Mouse (Mus musculus): ENCODE measurements around the gene Rab37.
A peak's percentile ranks its signal among the peaks of the same experiment; 100 is the strongest.

Gene Rab37

DNA sequence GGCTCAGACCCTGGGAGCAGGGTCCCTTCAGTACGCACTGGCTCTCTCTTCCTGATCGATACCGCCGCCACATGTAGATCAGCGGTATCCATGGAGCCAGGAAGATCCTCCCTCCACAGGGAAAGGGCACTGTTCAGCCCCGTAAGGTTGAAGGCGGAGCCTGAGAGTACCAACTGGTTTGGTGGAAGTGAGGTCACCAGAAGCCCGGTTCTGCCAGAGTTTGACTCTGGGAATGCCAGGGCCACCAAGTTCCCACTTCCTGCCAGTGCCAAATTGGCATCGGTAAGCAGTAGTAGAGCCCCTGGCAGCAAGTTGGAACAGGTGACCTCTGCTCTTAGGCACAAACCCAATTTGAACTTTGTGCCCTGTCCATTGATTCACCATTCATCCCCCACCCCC, 73.7 kb downstream of the Rab37 start:
- DNase-seq (ENCODE audit: low read depth, low spot score), result no peak

DNA sequence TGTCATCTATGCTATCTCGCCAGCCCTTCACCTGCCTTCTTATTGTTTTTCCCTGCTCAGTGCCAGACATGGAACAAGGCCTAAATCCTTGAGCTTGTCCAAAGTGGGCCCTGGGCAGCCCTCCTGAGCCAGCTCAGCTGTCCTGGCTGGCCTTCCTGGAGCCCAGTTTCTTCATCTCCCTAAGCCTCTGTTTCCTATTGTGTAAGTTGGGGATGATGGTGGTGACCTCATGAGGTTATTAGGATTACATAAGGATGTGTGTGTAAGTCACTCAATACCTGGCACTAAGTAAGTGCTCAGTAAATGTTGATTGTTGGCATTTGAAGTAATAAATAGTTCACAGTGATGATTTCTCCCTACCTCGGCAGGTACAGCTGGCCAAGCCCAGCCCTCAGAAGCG, 75.5 kb downstream of the Rab37 start:
- DNase-seq (ENCODE audit: low read depth, low spot score), result no peak

DNA sequence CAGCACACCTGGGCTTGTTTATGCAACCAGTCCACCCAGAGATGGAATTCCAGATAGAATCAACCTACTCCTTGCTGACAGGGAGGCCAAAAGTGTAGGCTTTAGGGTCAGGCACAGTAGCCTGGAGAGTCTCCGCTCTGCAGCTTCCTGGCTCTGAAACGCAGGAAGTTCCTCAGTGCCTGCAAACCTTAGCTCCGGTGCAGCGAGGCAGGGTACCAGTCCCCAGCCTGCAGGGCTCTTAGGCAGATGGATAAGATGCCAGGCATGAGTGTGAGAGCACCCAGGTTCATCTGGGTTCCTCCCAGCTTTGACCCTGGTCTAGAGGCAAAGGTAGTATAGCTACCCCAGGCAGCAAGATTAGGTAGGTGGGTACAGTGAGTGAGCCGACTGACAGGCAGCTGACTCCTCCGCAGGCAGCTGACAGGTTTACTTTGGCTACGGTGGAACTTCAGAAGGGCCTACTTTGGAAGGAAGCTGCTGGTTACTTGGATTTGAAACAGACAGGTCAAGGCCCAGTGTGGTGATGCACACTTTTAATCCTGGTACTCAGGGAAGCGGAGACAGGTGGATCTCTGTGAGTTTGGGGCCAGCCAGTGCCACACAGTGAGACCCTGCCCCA, 76.5 kb downstream of the Rab37 start:
- DNase-seq (ENCODE audit: low read depth, low spot score), result no peak

DNA sequence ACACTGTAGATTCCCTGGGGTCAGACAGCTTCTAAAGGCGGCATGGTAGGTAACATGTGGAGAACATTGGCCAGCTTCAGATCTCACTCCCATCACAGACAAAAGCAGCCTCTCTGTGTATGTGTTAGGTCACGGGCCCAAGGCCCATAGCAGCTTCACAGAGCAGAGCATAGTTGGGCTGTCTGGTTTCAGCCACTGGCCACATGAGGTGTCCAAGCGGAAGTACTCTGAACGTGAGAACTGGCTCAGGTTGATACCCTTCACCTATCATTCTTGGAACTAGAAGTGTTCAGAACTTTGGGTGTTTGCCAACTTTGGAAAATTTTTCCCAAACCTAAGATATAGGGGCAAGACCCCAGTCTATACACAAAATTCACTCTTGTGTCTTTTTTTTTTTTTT, 78.2 kb downstream of the Rab37 start:
- DNase-seq (ENCODE audit: low read depth, low spot score), result no peak

DNA sequence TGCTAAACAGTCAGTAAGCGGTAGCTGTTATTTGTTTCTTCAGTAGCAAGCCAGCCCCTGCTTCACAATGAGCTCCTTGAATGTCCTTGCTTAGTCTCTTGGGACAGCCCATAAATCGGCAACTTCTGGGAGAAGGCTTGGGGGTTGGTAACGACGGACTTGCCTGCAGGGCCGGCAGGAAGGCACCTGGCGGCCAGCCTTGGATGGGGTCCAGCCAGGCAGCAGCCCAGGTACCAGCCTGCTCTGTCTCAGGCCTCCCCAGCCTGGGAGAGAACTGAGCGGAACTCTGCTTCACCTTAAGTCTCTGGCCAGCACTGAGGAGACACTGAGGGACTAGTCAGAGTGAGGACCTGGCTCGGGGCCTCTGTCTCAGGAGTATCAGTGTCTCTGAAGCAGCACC, 79.9 kb downstream of the Rab37 start:
- no peak for DNase-seq (ENCODE audit: low read depth, low spot score)

DNA sequence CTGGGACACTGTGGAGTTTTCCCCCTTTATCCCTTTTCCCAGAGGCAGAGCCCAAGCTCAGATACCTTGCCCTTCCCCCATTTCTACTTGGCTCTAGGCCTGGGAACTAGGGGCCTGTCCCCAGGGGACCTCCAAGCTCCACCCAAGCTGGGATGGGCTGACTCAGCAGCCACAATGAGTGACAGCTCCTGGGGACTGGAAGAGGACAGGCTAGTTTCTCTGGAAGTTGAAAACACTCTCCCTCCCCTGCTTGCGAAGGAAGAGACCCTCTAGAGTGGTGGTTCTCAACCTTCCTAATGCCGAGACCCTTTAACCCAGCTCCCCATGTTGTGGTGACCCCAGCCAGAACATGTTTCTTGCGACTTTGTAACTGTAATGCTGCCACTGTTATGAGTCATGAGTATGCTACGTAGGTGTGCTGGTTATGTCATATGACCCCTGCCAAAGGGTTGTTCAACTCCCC, 81.6 kb downstream of the Rab37 start:
- DNase-seq (ENCODE audit: low read depth, low spot score), result no peak

DNA sequence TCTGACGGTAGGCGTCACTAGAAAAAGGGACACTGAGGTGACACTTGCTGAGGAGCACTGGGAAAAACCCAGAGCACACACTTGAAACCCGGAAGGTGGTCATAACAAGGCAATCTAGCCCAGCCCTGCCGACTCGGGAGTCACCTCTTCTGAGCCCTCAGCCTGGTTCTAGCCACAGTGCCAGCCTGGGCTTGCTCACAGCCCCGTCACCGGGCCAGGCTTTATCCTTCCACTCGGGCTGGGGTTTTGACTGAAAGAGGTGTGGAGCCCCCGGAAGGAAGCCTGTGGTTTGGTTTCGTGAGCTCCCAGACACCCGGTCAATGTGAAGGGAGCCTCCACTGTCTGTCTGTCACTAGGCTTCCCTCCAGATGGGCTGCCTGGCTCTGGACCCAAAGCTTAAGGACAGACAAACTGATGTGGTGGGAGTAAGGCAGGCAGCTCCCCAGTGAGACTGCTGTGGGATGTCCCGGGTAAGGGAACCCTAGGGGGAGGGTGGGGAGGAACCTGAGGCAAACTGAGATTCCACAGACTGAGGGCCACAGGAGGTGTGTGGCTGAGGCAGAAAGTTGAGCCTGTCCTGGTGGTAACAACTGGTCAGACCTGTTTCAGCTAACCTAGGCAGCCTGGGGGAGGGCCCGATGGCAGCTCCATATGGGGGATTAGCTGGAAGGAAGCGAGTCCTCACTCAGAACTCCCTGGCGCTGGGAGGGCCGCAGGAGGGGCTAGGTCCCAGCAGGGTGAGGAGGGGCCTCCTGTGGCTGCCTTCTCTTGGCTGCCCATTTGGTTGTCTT, 82.5 kb downstream of the Rab37 start:
- DNase-seq (ENCODE audit: low read depth, low spot score), result no peak

DNA sequence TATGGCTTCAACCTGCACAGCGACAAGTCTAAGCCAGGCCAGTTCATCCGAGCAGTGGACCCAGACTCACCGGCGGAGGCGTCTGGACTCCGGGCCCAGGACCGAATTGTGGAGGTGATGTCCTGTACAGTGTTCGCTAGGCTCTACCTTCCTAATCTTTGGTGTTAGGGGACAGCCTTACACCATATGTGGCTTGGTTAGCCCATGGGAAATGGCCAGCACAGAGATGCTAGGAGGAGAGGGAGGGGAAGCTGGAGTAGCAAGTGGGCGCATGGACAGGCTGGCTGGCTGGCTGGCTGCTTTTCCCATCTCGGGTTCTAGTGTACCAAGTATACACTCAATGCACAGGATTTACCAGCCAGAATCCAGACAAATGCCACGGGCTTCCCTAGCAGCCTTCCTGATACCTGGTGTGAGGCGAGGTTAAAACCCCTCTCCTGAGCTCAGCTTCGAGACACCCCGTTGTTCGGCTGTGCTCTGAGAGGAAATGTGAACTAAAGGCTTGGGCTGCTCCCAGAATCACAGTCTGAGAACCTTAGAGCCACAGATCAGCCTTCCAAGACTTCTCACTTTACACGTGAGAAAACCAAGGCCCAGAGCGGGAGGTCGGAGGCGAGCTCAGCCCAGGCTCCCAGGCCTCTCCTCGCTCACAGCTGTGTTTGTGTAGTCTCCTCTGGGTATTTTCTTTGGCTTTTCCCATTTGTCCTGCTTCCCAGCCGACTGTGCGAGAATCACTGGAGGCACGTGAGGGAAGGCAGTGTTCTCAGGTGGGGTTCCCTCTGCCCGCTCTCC, 85.4 kb downstream of the Rab37 start:
- DNase-seq (ENCODE audit: low read depth, low spot score), result no peak

DNA sequence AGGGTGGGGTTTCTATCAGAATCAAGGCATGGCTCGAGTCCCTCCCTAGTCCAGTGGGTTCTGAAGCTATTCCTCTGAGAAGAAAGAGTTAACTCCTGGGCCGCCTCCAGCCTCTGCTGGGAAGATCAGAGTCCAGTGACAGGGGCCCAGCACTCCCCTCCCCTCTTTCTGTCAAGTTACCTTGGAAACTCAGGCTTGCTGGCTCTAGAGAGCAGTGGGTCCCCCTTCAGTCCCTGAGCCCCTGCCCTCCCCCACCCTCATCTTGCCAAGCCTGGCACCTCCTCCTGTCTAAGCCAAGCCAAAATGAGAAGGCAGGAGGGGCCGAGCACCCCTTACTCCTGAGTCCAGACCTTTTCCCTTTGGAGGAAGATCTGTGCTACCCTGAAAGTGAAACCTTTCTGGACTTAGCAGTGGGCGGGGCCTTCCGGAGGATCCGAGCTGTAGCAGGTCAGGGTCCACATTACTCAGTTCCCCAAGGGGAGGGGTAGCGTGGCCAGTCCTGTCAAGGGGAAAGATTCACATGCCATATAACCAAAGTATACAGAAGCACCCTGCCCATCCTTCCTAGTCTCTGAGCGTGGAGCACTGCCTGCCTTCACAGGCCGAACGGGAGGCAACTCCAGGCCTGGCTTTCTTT, 86.4 kb downstream of the Rab37 start:
- DNase-seq (ENCODE audit: low read depth, low spot score), result no peak

DNA sequence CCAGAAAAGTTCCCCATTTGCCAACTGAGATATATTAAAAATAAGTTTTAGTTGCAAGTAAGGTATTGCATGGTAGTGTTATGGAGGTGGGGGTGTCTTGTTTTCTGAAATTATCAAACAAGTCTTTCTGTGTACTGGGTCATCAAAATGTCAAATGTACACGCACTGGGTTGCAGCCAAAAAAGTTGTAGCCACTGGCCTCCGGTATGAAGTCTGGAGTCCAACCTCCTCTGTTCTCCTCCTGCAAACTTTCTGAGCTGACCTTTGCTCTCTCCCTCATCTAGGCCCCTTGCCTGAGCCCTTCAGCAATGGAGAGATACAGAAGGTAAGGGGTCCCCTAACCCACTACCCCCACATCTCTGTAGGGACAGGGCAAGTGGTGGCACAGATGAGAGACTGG, 87.5 kb downstream of the Rab37 start:
- no peak for DNase-seq (ENCODE audit: low read depth, low spot score)

DNA sequence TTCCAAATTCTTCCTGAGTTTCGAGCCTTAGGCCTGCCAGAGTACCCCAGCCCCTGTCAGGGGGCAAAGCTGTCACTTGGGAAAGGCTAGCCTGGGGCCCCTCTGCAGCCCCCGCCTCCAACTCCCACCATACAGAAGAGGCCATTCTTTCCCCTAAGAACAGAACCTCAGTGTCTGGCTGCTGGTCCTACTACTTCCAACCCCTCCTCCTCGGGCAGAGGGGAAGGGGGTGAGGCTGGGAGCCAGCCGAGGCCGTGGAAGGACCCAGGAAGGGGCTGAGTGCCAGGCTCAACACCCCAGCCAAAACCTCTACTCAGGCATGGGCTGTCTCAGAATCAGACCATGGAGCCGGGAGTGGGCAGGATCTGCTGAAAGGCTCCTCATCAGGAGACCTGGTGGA, 88.0 kb downstream of the Rab37 start:
- no peak for DNase-seq (ENCODE audit: low read depth, low spot score)

DNA sequence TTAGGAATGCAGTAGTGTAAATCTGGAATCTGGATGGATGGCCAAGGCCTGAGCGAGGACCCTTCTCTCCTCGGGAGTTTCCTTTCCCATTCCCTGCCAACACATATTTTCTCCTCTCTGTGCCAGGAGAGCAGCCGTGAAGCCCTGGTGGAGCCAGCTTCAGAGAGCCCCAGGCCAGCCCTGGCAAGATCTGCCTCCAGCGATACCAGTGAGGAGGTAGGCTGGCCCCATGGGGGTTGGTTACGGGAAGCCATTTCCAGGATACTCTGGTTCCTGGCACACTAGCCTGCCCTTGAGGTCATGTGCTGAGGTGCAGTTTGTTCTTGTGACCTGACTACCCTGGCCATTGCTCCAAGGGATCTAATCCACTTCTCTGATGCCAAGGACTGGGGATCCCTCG, 88.7 kb downstream of the Rab37 start:
- no peak for DNase-seq (ENCODE audit: low read depth, low spot score)

DNA sequence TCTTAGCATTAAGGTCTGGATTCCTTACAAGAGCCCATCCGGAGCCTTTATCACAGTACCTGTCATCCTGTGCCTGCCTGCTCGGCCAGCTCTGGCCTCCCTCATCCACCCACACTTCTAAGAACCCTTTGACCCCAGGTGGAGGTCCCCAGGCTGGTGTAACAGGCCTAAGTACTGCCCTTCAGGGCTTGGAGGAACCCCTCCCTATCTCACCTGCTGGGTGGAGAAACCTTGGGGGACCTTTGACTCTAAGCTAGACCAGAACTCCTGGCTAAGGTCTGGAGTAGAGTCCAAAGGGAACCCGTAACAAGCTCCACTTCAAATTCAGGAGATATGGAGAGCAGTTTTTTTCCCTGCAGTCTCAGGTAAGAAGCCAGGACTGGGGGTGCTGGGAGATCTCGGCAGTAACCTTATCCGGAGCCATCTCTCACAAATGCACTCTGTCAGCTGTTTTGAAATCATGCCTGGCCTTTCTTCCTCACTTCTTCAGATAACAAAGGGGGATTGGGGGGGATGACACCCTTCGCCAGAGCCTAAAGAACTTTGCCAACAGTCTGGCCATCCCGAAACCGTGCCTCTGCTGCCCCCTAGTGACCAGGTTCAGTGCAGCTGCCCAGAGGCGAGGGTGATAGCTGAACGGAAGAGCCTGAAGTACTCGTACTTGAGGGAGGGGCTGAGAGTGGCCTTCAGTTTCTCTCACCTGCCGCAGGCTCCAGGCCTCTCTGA, 90.8 kb downstream of the Rab37 start:
- no peak for DNase-seq (ENCODE audit: low read depth, low spot score)

DNA sequence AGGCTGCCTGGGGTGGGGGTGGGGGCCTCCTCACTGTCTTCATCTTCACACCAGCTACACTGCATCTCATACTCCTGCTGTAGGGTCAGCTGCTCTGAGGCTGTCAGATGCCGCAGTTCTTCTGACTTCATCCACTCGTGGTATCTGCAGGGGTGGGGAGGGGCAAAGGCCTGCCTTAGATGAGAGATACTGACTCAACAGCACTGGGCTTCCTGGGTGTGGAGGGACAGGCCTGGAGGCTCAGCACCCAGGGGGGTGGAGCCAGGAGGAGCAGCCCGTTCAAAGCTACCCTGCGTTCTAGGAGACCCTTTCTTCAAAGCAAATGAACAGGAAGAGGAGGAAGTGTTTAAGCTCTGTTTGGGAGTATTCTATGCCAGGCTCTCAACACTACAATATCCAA, 93.7 kb downstream of the Rab37 start:
- no peak for DNase-seq (ENCODE audit: low read depth, low spot score)

DNA sequence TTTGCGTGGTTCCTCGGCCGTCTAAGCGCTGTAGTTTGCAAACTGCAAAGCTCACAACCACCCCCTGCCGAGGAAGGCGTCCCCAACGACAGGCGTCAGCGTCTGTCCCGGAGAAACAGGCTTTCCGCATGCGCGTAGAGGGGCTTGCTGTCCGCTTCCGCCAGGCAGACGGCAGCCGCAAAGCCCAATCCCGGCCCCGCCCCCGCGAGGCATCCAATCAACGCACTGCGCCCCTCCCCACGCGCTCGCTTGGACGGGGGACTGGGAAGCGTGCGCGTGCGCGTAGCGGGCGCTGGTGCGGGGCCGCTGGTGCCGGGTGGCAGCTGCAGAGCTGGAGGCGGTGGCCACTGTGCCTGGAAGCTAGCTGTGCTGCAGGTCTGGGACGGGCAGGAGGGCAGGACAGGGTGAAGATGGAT, 96.0 kb downstream of the Rab37 start, which contains the start of gene Tmem104:
Gene Tmem104, plus strand, starts transcription at position 264 of the 416 bp plus-strand sequence.
- DNase-seq (ENCODE audit: low read depth, low spot score), result peak; percentile 94

DNA sequence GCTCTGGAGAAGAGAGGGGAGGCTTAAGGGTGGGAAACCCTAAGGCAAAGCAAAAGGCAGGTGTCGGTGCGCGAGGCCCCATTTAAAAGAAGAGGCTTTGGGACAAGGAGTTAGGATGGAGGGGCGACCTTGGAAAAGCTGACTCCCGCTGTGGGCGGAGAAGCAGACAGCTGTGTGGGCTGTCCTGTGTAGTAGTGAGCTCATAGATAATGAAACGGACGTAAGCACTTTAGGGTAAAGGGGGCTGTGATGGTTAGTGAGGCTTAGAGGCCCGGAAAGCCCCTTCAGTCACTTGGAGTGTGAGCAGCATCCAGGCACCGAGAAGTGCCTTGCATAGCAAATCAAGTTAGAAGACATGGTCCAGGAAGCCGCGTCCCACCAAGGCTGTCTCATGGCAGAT, 96.5 kb downstream of the Rab37 start, which contains the start of gene Nat9:
Gene Nat9, minus strand, starts transcription at position 167 of the 400 bp plus-strand sequence.
- DNase-seq (ENCODE audit: low read depth, low spot score), result no peak

DNA sequence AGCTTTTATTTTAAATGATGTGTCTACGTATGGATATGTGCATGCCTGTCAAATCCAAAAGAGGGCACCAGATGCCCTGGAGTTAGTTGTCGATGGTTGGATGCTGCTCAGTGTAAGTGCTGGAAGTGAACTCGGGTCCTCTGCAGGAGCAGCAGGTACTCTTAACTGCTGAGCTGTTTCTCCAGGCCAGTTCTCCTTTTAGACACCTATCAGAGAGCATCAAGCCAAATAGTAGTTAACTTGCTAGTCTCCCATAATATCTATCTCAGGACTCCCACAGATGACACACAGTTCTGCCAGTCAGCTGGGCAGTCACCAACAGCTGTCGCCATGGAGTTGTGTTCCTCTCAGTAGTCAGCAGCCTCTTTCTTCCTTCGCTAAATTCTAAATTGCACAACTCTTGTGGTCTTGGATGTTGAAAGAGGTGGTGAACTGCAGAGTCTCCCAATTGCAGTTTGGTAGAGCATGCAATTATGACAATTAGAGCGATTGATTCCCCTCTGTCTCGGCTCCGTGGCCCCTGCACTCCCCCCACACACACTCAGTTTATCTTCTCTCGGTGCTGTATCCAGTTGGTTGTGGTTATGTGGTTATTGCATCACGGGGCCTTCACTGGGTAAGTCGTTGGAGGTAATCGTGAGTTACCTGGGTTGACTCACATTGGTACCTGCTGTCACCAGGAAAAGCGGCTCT, 97.5 kb downstream of the Rab37 start:
- DNase-seq (ENCODE audit: low read depth, low spot score), result no peak

DNA sequence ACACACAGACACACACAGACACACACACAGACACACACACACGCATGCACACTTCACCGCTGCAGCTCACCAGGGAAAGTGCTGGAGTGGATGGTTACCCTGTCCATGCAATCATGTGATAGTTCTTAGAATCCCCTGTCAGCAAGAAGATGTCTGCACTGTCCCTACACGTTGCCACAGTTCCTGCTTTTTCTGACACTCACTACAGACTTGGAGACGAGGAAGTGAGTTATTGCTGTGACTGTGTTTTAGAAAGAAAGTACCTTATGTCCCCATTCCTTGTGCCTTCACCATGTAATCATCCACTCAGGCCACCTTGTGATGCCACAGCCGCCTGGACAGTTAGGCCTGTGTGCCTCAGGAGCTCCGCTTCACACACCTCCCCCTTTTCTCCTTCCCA, 98.1 kb downstream of the Rab37 start:
- DNase-seq (ENCODE audit: low read depth, low spot score), result no peak

DNA sequence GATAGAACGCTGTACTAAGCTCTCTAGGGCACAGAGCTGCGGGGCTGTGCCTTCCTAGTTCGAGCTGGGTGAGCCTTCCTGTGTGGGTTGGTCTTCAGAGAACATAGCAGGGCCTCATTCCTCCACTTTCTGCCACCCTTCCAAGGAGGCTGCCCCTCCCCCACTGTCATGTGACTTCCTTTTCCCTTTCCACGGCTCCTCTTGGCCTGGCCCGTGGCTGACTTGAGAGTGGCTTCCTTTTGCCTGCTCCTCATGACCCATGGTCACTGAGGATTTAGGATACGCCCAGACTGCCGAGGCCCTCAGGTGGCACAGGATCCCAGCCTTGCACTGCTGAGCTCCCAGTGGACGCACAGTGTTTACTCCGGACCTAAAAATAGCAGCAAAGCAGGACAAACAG, 100.9 kb downstream of the Rab37 start:
- DNase-seq (ENCODE audit: low read depth, low spot score), result no peak

DNA sequence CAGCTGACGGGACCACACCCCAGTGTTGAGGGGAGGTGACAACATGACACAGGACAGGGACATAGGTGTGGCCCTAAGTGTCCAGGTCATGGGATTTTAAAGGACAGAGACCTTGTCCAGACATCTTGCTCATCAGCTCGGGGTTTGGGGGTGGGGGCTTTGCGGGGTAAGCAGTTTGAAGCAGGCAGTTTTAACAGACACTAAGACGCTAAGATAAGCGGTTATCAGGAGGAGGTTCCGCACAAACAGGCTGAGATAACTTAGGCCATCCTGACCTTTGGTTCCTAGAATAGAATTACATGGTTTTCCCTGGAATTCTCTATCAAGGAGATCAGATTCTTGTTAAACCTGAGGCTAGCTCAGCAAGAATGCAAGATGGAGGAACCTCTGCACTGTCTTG, 103.5 kb downstream of the Rab37 start:
- DNase-seq (ENCODE audit: low read depth, low spot score), result no peak

DNA sequence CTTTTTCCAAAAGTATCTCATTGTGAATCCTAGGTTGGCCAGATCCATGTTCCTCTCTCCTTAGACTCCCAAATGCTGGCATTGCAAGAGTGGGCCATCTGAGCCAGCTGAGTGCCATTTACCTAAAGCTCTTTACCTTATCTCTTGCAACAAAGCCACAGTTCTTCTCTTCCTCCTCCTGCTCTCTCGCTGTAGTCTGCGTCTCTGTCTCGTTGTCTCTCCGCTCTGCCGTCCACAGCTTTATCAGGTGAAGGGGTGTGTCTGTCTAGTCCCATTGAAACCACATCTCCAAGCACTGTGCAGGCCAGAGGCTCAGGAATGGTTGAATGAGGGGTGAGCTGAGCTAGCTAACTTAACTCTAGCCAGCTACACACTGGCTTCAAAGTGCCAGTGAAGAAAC, 104.7 kb downstream of the Rab37 start:
- DNase-seq (ENCODE audit: low read depth, low spot score), result no peak

Data from brain, embryonic 18.5 days (tissue).